Mouse (Mus musculus) spleen, adult 12 weeks (tissue): ENCODE data around the gene Irs2.

Experiments
- DNase-seq: peaks from one replicate; pipeline ENCODE4 v3.0.0; 2022; ENCODE audit warnings: low spot score

Gene Irs2

GRCm38 (mm10) chr8:10952706-10953105, 55.6 kb downstream of the Irs2 start:
- no peak for DNase-seq

- DNase-seq: no peak
Measured at GRCm38 (mm10) chr8:10952235-10952634, 56.0 kb downstream of the Irs2 start.

- DNase-seq: no peak
Measured at GRCm38 (mm10) chr8:10951567-10951966, 56.7 kb downstream of the Irs2 start.

- peak; percentile 72 for DNase-seq
Measured at GRCm38 (mm10) chr8:10945939-10946740, 62.1 kb downstream of the Irs2 start.

GRCm38 (mm10) chr8:10945490-10945889, 62.8 kb downstream of the Irs2 start:
- DNase-seq: no peak

GRCm38 (mm10) chr8:10943314-10944060, 64.8 kb downstream of the Irs2 start:
- DNase-seq: no peak

- DNase-seq: no peak
Measured at GRCm38 (mm10) chr8:10939883-10940282, 68.4 kb downstream of the Irs2 start.

GRCm38 (mm10) chr8:10939210-10939782, 69.0 kb downstream of the Irs2 start:
- no peak for DNase-seq

- DNase-seq: no peak
Measured at GRCm38 (mm10) chr8:10938284-10938683, 70.0 kb downstream of the Irs2 start.

- DNase-seq: no peak
Measured at GRCm38 (mm10) chr8:10936646-10937045, 71.6 kb downstream of the Irs2 start.

- no peak for DNase-seq
Measured at GRCm38 (mm10) chr8:10935231-10935630, 73.0 kb downstream of the Irs2 start.
